Mouse (Mus musculus) olfactory bulb, adult 2 months (tissue): ENCODE results near the gene Snx33. TPM values are rescaled to one million over a fixed set of nuclear protein-coding genes. Genes with fewer than 3 reads are reported as not detected.

Source experiments
- H3K27ac ChIP-seq: fragments of 200-500 bp; 2 replicates; pipeline ENCODE4 v1.5.1; 2012; ENCODE audit warnings: low read depth, low read length; ENCODE audit not compliant: insufficient read depth
- H3K4me1 ChIP-seq: fragments of 200-500 bp; 2 replicates; pipeline ENCODE4 v1.6.1; 2012; ENCODE audit warnings: low read length; ENCODE audit not compliant: control insufficient read depth, insufficient read depth
- H3K4me3 ChIP-seq: fragments of 200-500 bp; 2 replicates; pipeline ENCODE4 v1.5.1; 2012; ENCODE audit warnings: mild to moderate bottlenecking, low read depth, low read length, moderate library complexity; ENCODE audit not compliant: insufficient read depth
- CTCF ChIP-seq: fragments of 200-500 bp; IDR thresholded peaks from 2 replicates; pipeline ENCODE4 v1.5.1; 2012; ENCODE audit warnings: low read depth, mild to moderate bottlenecking, low read length, moderate library complexity; ENCODE audit not compliant: insufficient read depth
- POLR2A ChIP-seq: fragments of 200-500 bp; IDR thresholded peaks from 2 replicates; pipeline ENCODE4 v1.6.1; 2012; ENCODE audit warnings: mild to moderate bottlenecking, low read depth, low read length, moderate library complexity; ENCODE audit not compliant: insufficient read depth
- WGBS: fragments of 180-500 bp; shearing (Covaris S2); methylation state at CpG from one replicate; pipeline ENCODE4 v1.1.7; 2018; 5-methylcytosine and 5-hydroxymethylcytosine counted together
- polyA plus RNA-seq: library from polyadenylated mRNA; stranded (reverse); fragments of >200 nt; gene quantifications from 2 replicates; pipeline ENCODE4 v1.2.4, GENCODE M21; 2012; ENCODE audit warnings: low replicate concordance; ENCODE audit not compliant: missing spikeins, insufficient read depth, insufficient read length

Snx33 gene
- polyA plus RNA-seq, 1 experiment: not detected

- Histone ChIP-seq H3K4me3 (peak overlapping the region; percentile 59), H3K27ac (peak overlapping the region; percentile 24; the same call in 1 of the 2 replicates), H3K4me1 (peaks cover 16% of the 10 kb centered on the region)
- 0 out of 2 replicates have a peak, but pooled peaks have one; percentile 16 for TF ChIP-seq POLR2A
- TF ChIP-seq CTCF: no peak
- WGBS: 10% methylated on average over 35 of the region's 35 CpGs
Observed at GRCm38 (mm10) chr9:56927191-56928012, 769 bp downstream of the Snx33 start.

GRCm38 (mm10) chr9:56926387-56926786, 1.8 kb downstream of the Snx33 start:
- TF ChIP-seq CTCF: no peak
- no peak for TF ChIP-seq POLR2A
- Histone ChIP-seq H3K4me3 (no peak overlapping the region), H3K27ac (no peak overlapping the region), H3K4me1 (peaks cover 16% of the 10 kb centered on the region)
- 78% methylated on average over 10 of the region's 10 CpGs for whole genome bisulfite sequencing

- Histone ChIP-seq H3K4me1 (peaks cover 16% of the 10 kb centered on the region), H3K27ac (no peak overlapping the region), H3K4me3 (no peak overlapping the region)
- TF ChIP-seq CTCF (no peak), POLR2A (no peak)
- 95% methylated on average over 10 of the region's 10 CpGs for WGBS
Observed at GRCm38 (mm10) chr9:56926025-56926360, 2.2 kb downstream of the Snx33 start.

- Histone ChIP-seq H3K4me1 (peaks cover 16% of the 10 kb centered on the region), H3K27ac (no peak overlapping the region), H3K4me3 (no peak overlapping the region; the same call in 1 of the 2 replicates)
- TF ChIP-seq CTCF: no peak
- TF ChIP-seq POLR2A: no peak
- 91% methylated on average over 26 of the region's 26 CpGs for WGBS
Observed at GRCm38 (mm10) chr9:56925291-56926024, 2.7 kb downstream of the Snx33 start.

- Histone ChIP-seq H3K4me3 (no peak overlapping the region), H3K4me1 (peaks cover 16% of the 10 kb centered on the region), H3K27ac (no peak overlapping the region)
- TF ChIP-seq POLR2A: no peak
- no peak for TF ChIP-seq CTCF
- 41% methylated on average over 7 of the region's 7 CpGs for WGBS
Observed at GRCm38 (mm10) chr9:56924651-56925027, 3.5 kb downstream of the Snx33 start.

GRCm38 (mm10) chr9:56923841-56924650, 4.1 kb downstream of the Snx33 start:
- H3K27ac ChIP-seq: no peak overlapping the region
- TF ChIP-seq POLR2A (no peak), CTCF (no peak)
- H3K4me3 ChIP-seq: no peak overlapping the region; the same call in 1 of the 2 replicates
- WGBS: 75% methylated on average over 8 of the region's 8 CpGs
- H3K4me1 ChIP-seq: peaks cover 16% of the 10 kb centered on the region

GRCm38 (mm10) chr9:56922746-56923145, 5.4 kb downstream of the Snx33 start:
- 84% methylated on average over 4 of the region's 4 CpGs for WGBS
- TF ChIP-seq CTCF (no peak), POLR2A (no peak)

GRCm38 (mm10) chr9:56918466-56918865, 9.7 kb downstream of the Snx33 start:
- Histone ChIP-seq H3K4me3 (no peak overlapping the region), H3K27ac (no peak overlapping the region), H3K4me1 (no peaks in the 10 kb centered on the region)
- TF ChIP-seq POLR2A: no peak
- TF ChIP-seq CTCF: no peak
- 96% methylated on average over 13 of the region's 13 CpGs for WGBS

More at GRCm38 (mm10) chr9:56922746-56923145, 5.4 kb downstream of the Snx33 start:
- H3K4me3 ChIP-seq: no peak overlapping the region
- H3K27ac ChIP-seq: no peak overlapping the region
- peaks cover 9% of the 10 kb centered on the region for H3K4me1 ChIP-seq
